Mouse (Mus musculus) midbrain, embryonic 14.5 days (tissue): ENCODE measurements around the gene Gm21954. TPM values are rescaled to one million over a fixed set of nuclear protein-coding genes. Genes with fewer than 3 reads are reported as not detected.

Experiments
- ATAC-seq: fragments of 200-750 bp; cut with Nextera tagmentation; 2 replicates; pipeline ENCODE4 v1.8.0; 2017; ENCODE audit warnings: moderate number of reproducible peaks, moderate library complexity; ENCODE audit not compliant: low FRiP score, low TSS enrichment
- DNase-seq: peaks from one replicate; pipeline ENCODE4 v3.0.0-alpha.2; 2015
- H3K27ac ChIP-seq: fragments of 300-500 bp; sonication (generic); replicated peaks from 2 replicates; pipeline ENCODE4 v1.5.1; 2014; ENCODE audit warnings: mild to moderate bottlenecking, low read depth, low read length, moderate library complexity
- H3K27me3 ChIP-seq: fragments of 300-500 bp; sonication (generic); 2 replicates; pipeline ENCODE4 v1.6.1; 2014; ENCODE audit warnings: low read length, control low read depth, mixed read lengths; ENCODE audit not compliant: control insufficient read depth, insufficient read depth
- H3K36me3 ChIP-seq: fragments of 300-500 bp; sonication (generic); 2 replicates; pipeline ENCODE4 v1.6.1; 2014; ENCODE audit warnings: low read length, control low read depth; ENCODE audit not compliant: control insufficient read depth, insufficient read depth
- H3K4me1 ChIP-seq: fragments of 300-500 bp; sonication (generic); 2 replicates; pipeline ENCODE4 v1.6.1; 2014; ENCODE audit warnings: mild to moderate bottlenecking, antibody characterized with exemption, low read length, control low read depth; ENCODE audit not compliant: control insufficient read depth, insufficient read depth
- H3K4me2 ChIP-seq: fragments of 300-500 bp; sonication (generic); 2 replicates; pipeline ENCODE4 v1.6.1; 2014; ENCODE audit warnings: mild to moderate bottlenecking, low read length, moderate library complexity
- H3K4me3 ChIP-seq: fragments of 300-500 bp; sonication (generic); replicated peaks from 2 replicates; pipeline ENCODE4 v1.5.1; 2014; ENCODE audit warnings: low read depth, low read length
- H3K9ac ChIP-seq: fragments of 300-500 bp; sonication (generic); replicated peaks from 2 replicates; pipeline ENCODE4 v1.6.1; 2014; ENCODE audit warnings: mild to moderate bottlenecking, low read length, moderate library complexity
- H3K9me3 ChIP-seq: fragments of 300-500 bp; sonication (generic); 2 replicates; pipeline ENCODE4 v1.6.1; 2016; ENCODE audit warnings: low read length, control low read depth, mixed read lengths; ENCODE audit not compliant: control insufficient read depth
- WGBS: fragments of 180-500 bp; shearing (Covaris S2); extraction: QIAGEN DNeasy Blood & Tissue Kit; methylation state at CpG from one replicate; pipeline ENCODE4 v1.1.7; 2014; 5-methylcytosine and 5-hydroxymethylcytosine counted together
- polyA plus RNA-seq: library from polyadenylated mRNA; unstranded; fragments of >200 nt; fragmentation: Nextera tagmentation; extraction: Ambion mirVana; gene quantifications from 2 replicates; pipeline ENCODE4 v1.2.1, GENCODE M21; 2014

Gm21954 gene
- polyA plus RNA-seq, 1 experiment from 2014 or later = not detected

GRCm38 (mm10) chr3:55419334-55419733, 52.7 kb downstream of the Gm21954 start:
- H3K9ac ChIP-seq = no peak overlapping the region
- no peaks in the 10 kb centered on the region for H3K27me3 ChIP-seq
- DNase-seq (peak; percentile 48), ATAC-seq (no peak)
- no peak overlapping the region for H3K4me2 ChIP-seq
- H3K4me1 ChIP-seq = peaks cover 67% of the 10 kb centered on the region
- 11% methylated on average over 3 of the region's 3 CpGs for WGBS
- H3K4me3 ChIP-seq = no peak overlapping the region
- no peaks in the 10 kb centered on the region for H3K36me3 ChIP-seq
- H3K27ac ChIP-seq = peak overlapping the region; percentile 76; the same call in 1 of the 2 replicates
- H3K9me3 ChIP-seq = no peaks in the 10 kb centered on the region

GRCm38 (mm10) chr3:55418845-55419244, 53.2 kb downstream of the Gm21954 start:
- DNase-seq (no peak), ATAC-seq (no peak)
- no peaks in the 10 kb centered on the region for H3K9me3 ChIP-seq
- no peak overlapping the region for H3K4me2 ChIP-seq
- WGBS = 58% methylated on average over 6 of the region's 6 CpGs
- H3K4me1 ChIP-seq = peaks cover 62% of the 10 kb centered on the region
- no peak overlapping the region for H3K4me3 ChIP-seq
- no peaks in the 10 kb centered on the region for H3K36me3 ChIP-seq
- no peak overlapping the region; the same call in 1 of the 2 replicates for H3K9ac ChIP-seq
- peak overlapping the region; percentile 76 for H3K27ac ChIP-seq
- H3K27me3 ChIP-seq = no peaks in the 10 kb centered on the region

GRCm38 (mm10) chr3:55415527-55415950, 56.5 kb downstream of the Gm21954 start:
- WGBS = 5% methylated on average over 14 of the region's 14 CpGs
- no peaks in the 10 kb centered on the region for H3K36me3 ChIP-seq
- H3K9me3 ChIP-seq = no peaks in the 10 kb centered on the region
- H3K4me3 ChIP-seq = no peak overlapping the region
- peaks cover 38% of the 10 kb centered on the region for H3K4me1 ChIP-seq
- peak overlapping the region; percentile 56 for H3K9ac ChIP-seq
- H3K4me2 ChIP-seq = peak overlapping the region; percentile 49
- ATAC-seq = peak; percentile 63
- H3K27ac ChIP-seq = peak overlapping the region; percentile 94
- no peaks in the 10 kb centered on the region for H3K27me3 ChIP-seq
- peak; percentile 76 for DNase-seq

Other genes starting within 250 kb of the Gm21954 start
- gene Dclk1, start 229.8 kb downstream of the Gm21954 start, polyA plus RNA-seq = 278 and 323 TPM in 2 replicates